Mouse (Mus musculus) testis, adult 10 weeks (tissue): ENCODE measurements around the gene H60c. TPM values are rescaled to one million over a fixed set of nuclear protein-coding genes. Genes with fewer than 3 reads are reported as not detected.

Experiments used
- polyA plus RNA-seq: library from polyadenylated mRNA; stranded (reverse); fragments of 350-450 nt; fragmentation: Illumina TruSeq; extraction: RNeasy Lipid Tissue Mini Kit (QIAGEN cat#74804); gene quantifications from one replicate; pipeline ENCODE4 v1.2.3, GENCODE M21; 2014; ENCODE audit warnings: low read depth, low replicate concordance

H60c gene
- not detected for polyA plus RNA-seq

GRCm38 (mm10) chr10:3267671-3268070, at the start of gene H60c:
H60c (minus strand) TSS chr10:3267771.

Other genes starting within 250 kb of the H60c start
- gene Ppp1r14c, start 98.3 kb upstream of the H60c start, polyA plus RNA-seq: 0.78 TPM